ENCODE assay signal across 30 mouse cellular contexts in the genomic region with DNA sequence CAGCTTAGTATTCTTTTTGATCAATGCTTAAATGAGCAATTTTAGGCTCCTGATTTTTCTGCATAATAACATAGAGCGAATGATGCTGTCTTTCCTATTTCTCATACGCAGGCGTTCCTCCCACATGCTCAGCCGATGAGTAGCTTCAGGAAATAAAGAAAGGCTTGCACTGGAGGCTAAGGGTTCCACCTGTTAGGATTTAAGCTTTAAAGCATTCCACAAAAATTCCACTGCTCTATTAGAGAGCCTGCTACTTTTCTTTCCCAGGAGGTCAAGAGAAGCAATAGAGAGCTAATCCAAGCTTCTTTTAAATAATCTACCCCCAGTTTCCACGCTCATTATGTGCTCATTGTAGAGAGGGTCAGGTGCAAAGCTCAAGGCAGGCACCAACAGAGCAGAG.
DNase-seq lines count a peak whose midpoint lies in the region; ATAC-seq and TF ChIP-seq lines count a peak whose summit lies in the region.
"Had no signal": no experiment of that assay in that cellular context is flagged by ENCODE, and none has a peak within 500 bp of the region (broad histone marks: within the 10 kb centered on the region; RNA-seq: fewer than 3 reads in every experiment).

No protein-coding gene starts in this region.

- no peak for ATAC-seq in limb, embryonic 14.5 days (ENCODE audit: low FRiP score, low read depth)
- ATAC-seq: activated CD4-positive, CD25-positive, alpha-beta regulatory T cell, adult 4 months; CD4-positive, CD25-positive, alpha-beta regulatory T cell, adult 4 months; forebrain, embryonic 14.5 days; forebrain, postnatal 0 days; hindbrain, postnatal 0 days; inflammation-experienced regulatory T-cells, adult 6 months; intestine, embryonic 16.5 days had no signal

- H3K9me3 ChIP-seq in limb, embryonic 14.5 days (ENCODE audit: control insufficient read depth, low read length), result no peaks in the 10 kb centered on the region
- H3K9me3 ChIP-seq in limb, embryonic 10.5 days (replicated peaks), result no peaks in the 10 kb centered on the region
- H3K9me3 ChIP-seq: embryonic facial prominence, embryonic 12.5 days; forebrain, embryonic 10.5 days; heart, embryonic 10.5 days; heart, embryonic 13.5 days had no signal

- peaks cover 4% of the 10 kb centered on the region; the same call in 1 of the 2 replicates for H3K4me1 ChIP-seq in limb, embryonic 14.5 days (ENCODE audit: control insufficient read depth, insufficient read depth, low read length)
- H3K4me1 ChIP-seq in limb, embryonic 10.5 days, result peaks cover 4% of the 10 kb centered on the region; the same call in 1 of the 2 replicates
- H3K4me1 ChIP-seq: embryonic facial prominence, embryonic 12.5 days; heart, embryonic 13.5 days had no signal

- 30% methylated on average over 5 of the region's 5 CpGs for WGBS in limb, embryonic 14.5 days
- 74% methylated on average over 5 of the region's 5 CpGs for WGBS in limb, embryonic 10.5 days

- no peak overlapping the region for H3K27ac ChIP-seq in limb, embryonic 14.5 days (replicated peaks; ENCODE audit: low read depth, low read length)
- H3K27ac ChIP-seq in limb, embryonic 10.5 days, result no peak overlapping the region
- H3K27ac ChIP-seq: embryonic facial prominence, embryonic 12.5 days; forebrain, embryonic 10.5 days; heart, adult 2 months; heart, embryonic 10.5 days; heart, embryonic 13.5 days; hindbrain, embryonic 14.5 days; hindbrain, postnatal 0 days had no signal

- H3K4me3 ChIP-seq in limb, embryonic 14.5 days (replicated peaks; ENCODE audit: low read length), result no peak overlapping the region
- no peak overlapping the region for H3K4me3 ChIP-seq in limb, embryonic 10.5 days
- H3K4me3 ChIP-seq: embryonic facial prominence, embryonic 12.5 days; forebrain, embryonic 10.5 days; heart, adult 2 months; heart, embryonic 10.5 days; heart, embryonic 13.5 days had no signal

- H3K4me2 ChIP-seq in limb, embryonic 14.5 days (replicated peaks; ENCODE audit: low read depth, low read length, severe bottlenecking), result no peak overlapping the region
- H3K4me2 ChIP-seq: embryonic facial prominence, embryonic 12.5 days; heart, embryonic 13.5 days; hindbrain, embryonic 14.5 days had no signal

- H3K9ac ChIP-seq in limb, embryonic 14.5 days (ENCODE audit: low read depth, low read length, severe bottlenecking), result no peak overlapping the region
- H3K9ac ChIP-seq: embryonic facial prominence, embryonic 12.5 days; forebrain, postnatal 0 days; heart, embryonic 13.5 days; hindbrain, embryonic 14.5 days had no signal

- H3K27me3 ChIP-seq in limb, embryonic 14.5 days (ENCODE audit: control insufficient read depth, insufficient read depth, low read length), result no peaks in the 10 kb centered on the region
- no peaks in the 10 kb centered on the region for H3K27me3 ChIP-seq in limb, embryonic 10.5 days (ENCODE audit: low read depth, poor library complexity, severe bottlenecking)
- H3K27me3 ChIP-seq: embryonic facial prominence, embryonic 12.5 days; heart, embryonic 13.5 days had no signal

- DNase-seq in limb, embryonic 14.5 days (ENCODE audit: low spot score), result peak; percentile 59
- no peak for DNase-seq in limb, embryonic 10.5 days (ENCODE audit: low spot score)
- peak; percentile 25 for DNase-seq in right cerebral cortex, adult 2 months (ENCODE audit: low spot score in 2 of 2)
- no peak for DNase-seq in right cerebral cortex, postnatal 10 days (ENCODE audit: low spot score in 2 of 2)
- DNase-seq in brain, embryonic 14.5 days (ENCODE audit: low read depth), result peak; percentile 42
- no peak for DNase-seq in frontal cortex, postnatal 14 days (ENCODE audit: low spot score in 2 of 2)
- no peak for DNase-seq in cerebellum, adult 9-11 months
- DNase-seq: adrenal gland, adult 8-10 months; adrenal gland, postnatal 25 days; cerebellum, adult 11 months; cerebellum, adult 2 months; cerebellum, postnatal 10 days; cerebellum, postnatal 36 days; embryo, embryonic 11 days; forebrain, postnatal 0 days; gastrocnemius, postnatal 25 days; heart, adult 2 months; heart, postnatal 14 days; heart, postnatal 4 days had no signal

- TF ChIP-seq CTCF in brain, embryonic 14.5 days (IDR thresholded peaks at IDR 0.05; ENCODE audit: borderline replicate concordance, extremely low read depth, insufficient read depth, insufficient read length), result no peak

- no peak for TF ChIP-seq POLR2A in limb, embryonic 14.5 days (IDR thresholded peaks at IDR 0.05; ENCODE audit: borderline replicate concordance, extremely low read depth, insufficient read depth, insufficient read length)
- TF ChIP-seq POLR2A in brain, embryonic 14.5 days (IDR thresholded peaks at IDR 0.05; ENCODE audit: borderline replicate concordance, extremely low read depth, insufficient read depth, insufficient read length, poor library complexity, severe bottlenecking), result no peak

- H3K36me3 ChIP-seq in limb, embryonic 14.5 days (ENCODE audit: control insufficient read depth, insufficient read depth, low read length), result no peaks in the 10 kb centered on the region
- H3K36me3 ChIP-seq in limb, embryonic 10.5 days, result no peaks in the 10 kb centered on the region
- H3K36me3 ChIP-seq: embryonic facial prominence, embryonic 12.5 days; forebrain, embryonic 10.5 days; heart, embryonic 10.5 days; heart, embryonic 13.5 days had no signal

Comparison
In these comparisons a context has a peak if more than half of its experiments do, and no peak if none do; other contexts are left out.
1. DNase-seq: peak in limb, embryonic 14.5 days (single experiment), right cerebral cortex, adult 2 months (2 of 2) and brain, embryonic 14.5 days (single experiment); none in limb, embryonic 10.5 days (single experiment), right cerebral cortex, postnatal 10 days (0 of 2), frontal cortex, postnatal 14 days (0 of 2) and cerebellum, adult 9-11 months (single experiment).